Mouse (Mus musculus): Measurements from ENCODE around the gene Ptpn5.

Ptpn5 gene

GRCm38 (mm10) chr7:47133331-47133730, at the start of gene Ptpn5:
Ptpn5 (minus strand) TSS chr7:47133684.
- DNase-seq (ENCODE audit: low spot score) = no peak

GRCm38 (mm10) chr7:47170814-47171213, 37.3 kb upstream of the Ptpn5 start:
- no peak for DNase-seq (ENCODE audit: low spot score)

GRCm38 (mm10) chr7:47165028-47165427, 31.5 kb upstream of the Ptpn5 start:
- DNase-seq (ENCODE audit: low spot score) = no peak

- DNase-seq (ENCODE audit: low spot score) = no peak
Measured at GRCm38 (mm10) chr7:47163203-47163602, 29.7 kb upstream of the Ptpn5 start.

- no peak for DNase-seq (ENCODE audit: low spot score)
Measured at GRCm38 (mm10) chr7:47158451-47158850, 25.0 kb upstream of the Ptpn5 start.

GRCm38 (mm10) chr7:47157743-47158142, 24.3 kb upstream of the Ptpn5 start:
- DNase-seq (ENCODE audit: low spot score) = no peak

- DNase-seq (ENCODE audit: low spot score) = no peak
Measured at GRCm38 (mm10) chr7:47155849-47156248, 22.4 kb upstream of the Ptpn5 start.

- DNase-seq (ENCODE audit: low spot score) = no peak
Measured at GRCm38 (mm10) chr7:47155396-47155795, 21.9 kb upstream of the Ptpn5 start.

GRCm38 (mm10) chr7:47150420-47151061, 17.1 kb upstream of the Ptpn5 start:
- peak; percentile 70 for DNase-seq (ENCODE audit: low spot score)

- no peak for DNase-seq (ENCODE audit: low spot score)
Measured at GRCm38 (mm10) chr7:47148298-47148697, 14.8 kb upstream of the Ptpn5 start.

GRCm38 (mm10) chr7:47146034-47146812, 12.7 kb upstream of the Ptpn5 start:
- peak; percentile 4 for DNase-seq (ENCODE audit: low spot score)

GRCm38 (mm10) chr7:47144299-47144698, 10.8 kb upstream of the Ptpn5 start:
- no peak for DNase-seq (ENCODE audit: low spot score)

GRCm38 (mm10) chr7:47139823-47140325, 6.4 kb upstream of the Ptpn5 start:
- DNase-seq (ENCODE audit: low spot score) = no peak

- DNase-seq (ENCODE audit: low spot score) = no peak
Measured at GRCm38 (mm10) chr7:47134570-47134969, 1.1 kb upstream of the Ptpn5 start.

- no peak for DNase-seq (ENCODE audit: low spot score)
Measured at GRCm38 (mm10) chr7:47132931-47133260, 588 bp downstream of the Ptpn5 start.

GRCm38 (mm10) chr7:47132180-47132930, 1.1 kb downstream of the Ptpn5 start:
- no peak for DNase-seq (ENCODE audit: low spot score)

- no peak for DNase-seq (ENCODE audit: low spot score)
Measured at GRCm38 (mm10) chr7:47131840-47132179, 1.7 kb downstream of the Ptpn5 start.

GRCm38 (mm10) chr7:47131258-47131657, 2.2 kb downstream of the Ptpn5 start:
- DNase-seq (ENCODE audit: low spot score) = no peak

GRCm38 (mm10) chr7:47122026-47122425, 11.5 kb downstream of the Ptpn5 start:
- DNase-seq (ENCODE audit: low spot score) = no peak

- DNase-seq (ENCODE audit: low spot score) = no peak
Measured at GRCm38 (mm10) chr7:47116666-47117065, 16.8 kb downstream of the Ptpn5 start.

GRCm38 (mm10) chr7:47115491-47115890, 18.0 kb downstream of the Ptpn5 start:
- DNase-seq (ENCODE audit: low spot score) = no peak

GRCm38 (mm10) chr7:47113383-47113782, 20.1 kb downstream of the Ptpn5 start:
- no peak for DNase-seq (ENCODE audit: low spot score)

GRCm38 (mm10) chr7:47112036-47112435, 21.4 kb downstream of the Ptpn5 start:
- no peak for DNase-seq (ENCODE audit: low spot score)

All from adipocyte (in vitro differentiated cells).